Mouse (Mus musculus) thymus, postnatal 10 days (tissue): ENCODE measurements at regions not wholly inside any gene's neighbourhood (a gene's known extent, or its start where the extent isn't known, plus 50 kb on each side); places are given as distances from the start of the nearest gene placed in this dataset.

Experiments used
- DNase-seq, 2 experiments: peaks; one replicate each; pipeline ENCODE4 v3.0.0; 2021; ENCODE audit warnings: low spot score in 2 of 2

DNA sequence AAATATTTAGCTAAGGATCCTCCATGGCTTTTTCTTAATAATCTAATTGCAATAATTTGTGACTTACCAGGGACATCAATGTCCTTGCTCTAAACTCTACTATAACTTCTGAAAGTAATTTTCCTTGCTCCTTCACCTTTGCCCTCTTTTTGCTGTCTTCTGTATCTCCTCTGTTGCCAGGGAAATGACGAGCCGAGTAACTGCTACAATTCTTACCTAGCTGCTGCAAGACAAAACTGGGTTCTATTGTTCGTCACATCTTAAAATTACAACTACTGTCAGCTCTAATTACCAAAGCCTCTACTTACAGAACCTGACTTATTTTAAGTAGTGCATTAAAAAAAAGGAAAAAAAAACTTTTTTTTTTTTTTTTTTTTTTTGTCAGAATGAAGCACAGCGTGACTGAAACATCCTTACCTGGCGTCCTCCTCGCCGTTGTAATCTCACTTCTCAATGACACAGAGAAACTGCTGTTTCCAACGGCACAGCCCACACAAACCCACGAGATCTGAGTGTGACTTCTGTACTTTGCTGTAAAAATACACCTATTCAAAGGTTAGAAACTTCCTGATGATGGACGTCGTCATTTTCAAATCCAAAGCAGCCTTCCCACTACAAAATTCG lies 389.4 kb downstream of the Plk2 start:
- no peak for DNase-seq

DNA sequence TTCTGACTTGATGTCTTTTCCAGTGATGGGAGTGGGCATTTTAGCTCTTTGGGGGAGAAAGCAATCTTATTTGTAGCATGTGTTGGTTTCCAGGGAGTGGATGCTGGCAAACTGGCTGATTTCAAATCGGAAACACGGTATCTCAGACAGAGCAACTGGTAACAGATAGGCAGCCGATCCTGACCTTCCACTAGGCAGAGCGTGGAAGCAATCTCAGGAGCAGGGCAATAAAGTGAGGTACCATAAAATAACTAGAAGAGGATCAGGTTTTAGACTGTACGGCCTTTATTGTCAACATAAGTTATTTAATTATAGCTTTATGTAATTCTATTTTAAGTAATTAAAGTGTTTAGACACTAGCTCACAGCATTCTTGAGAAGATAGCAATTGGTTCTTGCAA lies 390.0 kb downstream of the Plk2 start:
- no peak for DNase-seq

GRCm38 (mm10) chr13:110798313-110798712 lies 403.5 kb downstream of the Plk2 start:
- no peak for DNase-seq

DNA sequence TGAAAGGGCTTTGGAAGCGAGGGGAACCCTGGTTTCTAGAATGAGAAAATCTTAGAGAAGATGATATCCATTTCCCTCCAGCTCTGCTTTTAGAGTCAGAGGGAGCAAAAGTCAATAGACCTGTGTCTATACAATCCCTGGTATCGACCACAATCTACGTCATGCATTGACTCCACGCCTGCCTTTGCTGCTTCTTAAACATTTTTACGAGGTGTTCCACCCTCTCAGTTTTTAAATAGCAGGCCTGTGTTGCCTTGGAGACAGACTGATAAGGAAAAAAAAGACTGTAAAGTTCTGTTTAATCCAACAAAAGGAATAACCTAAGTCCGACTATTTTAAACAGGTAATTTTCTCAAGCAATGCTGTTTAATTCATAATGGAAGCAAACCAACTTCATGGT lies 408.0 kb downstream of the Plk2 start:
- no peak for DNase-seq

GRCm38 (mm10) chr13:110812401-110812800 lies 417.6 kb downstream of the Plk2 start:
- DNase-seq, result no peak

GRCm38 (mm10) chr13:110814066-110814465 lies 419.2 kb downstream of the Plk2 start:
- DNase-seq, result no peak

- no peak for DNase-seq
These were observed 424.5 kb downstream of the Plk2 start for GRCm38 (mm10) chr13:110819301-110819862.

DNA sequence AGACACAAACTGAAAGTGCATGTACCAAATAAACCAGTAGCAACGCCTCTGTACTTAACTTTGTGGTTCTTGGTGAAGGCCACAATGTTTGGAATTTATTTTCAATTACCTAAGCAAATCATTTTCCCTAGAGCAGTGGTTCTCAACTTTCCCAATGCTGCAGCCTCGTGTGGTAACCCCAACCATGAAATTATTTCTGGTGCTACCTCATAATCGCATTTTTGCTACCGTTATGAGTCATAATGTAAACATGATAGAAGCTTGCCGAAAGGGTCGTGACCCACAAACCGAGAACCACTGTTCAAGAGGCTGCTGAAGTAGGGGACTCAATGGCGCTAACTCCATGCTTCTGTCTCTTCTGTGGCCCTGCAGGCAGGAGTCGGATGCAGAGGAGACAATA lies 429.9 kb upstream of the Actbl2 start:
- DNase-seq, result no peak

- no peak for DNase-seq
These were observed 422.4 kb upstream of the Actbl2 start for GRCm38 (mm10) chr13:110832442-110832841.

GRCm38 (mm10) chr13:110836936-110837335 lies 417.9 kb upstream of the Actbl2 start:
- DNase-seq, result no peak

DNA sequence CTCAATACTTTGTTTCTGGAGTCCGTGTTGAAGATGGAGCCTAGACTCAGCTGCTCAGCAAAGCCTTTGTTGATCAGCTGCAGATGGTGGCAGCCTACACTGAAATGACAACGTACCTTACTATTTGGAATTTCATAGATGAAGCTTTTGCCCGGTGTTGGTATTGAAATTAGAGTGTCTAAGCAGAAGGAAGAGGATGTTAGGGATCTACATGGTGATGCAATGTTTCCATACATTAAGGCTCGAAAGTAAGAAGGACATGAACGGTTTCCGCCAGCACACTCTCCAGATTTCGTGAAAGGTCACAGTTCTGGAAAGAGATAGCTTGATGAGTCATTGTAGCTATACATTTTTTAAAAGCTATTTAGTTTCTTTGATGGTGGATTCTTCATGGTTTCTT lies 412.9 kb upstream of the Actbl2 start:
- no peak for DNase-seq

DNA sequence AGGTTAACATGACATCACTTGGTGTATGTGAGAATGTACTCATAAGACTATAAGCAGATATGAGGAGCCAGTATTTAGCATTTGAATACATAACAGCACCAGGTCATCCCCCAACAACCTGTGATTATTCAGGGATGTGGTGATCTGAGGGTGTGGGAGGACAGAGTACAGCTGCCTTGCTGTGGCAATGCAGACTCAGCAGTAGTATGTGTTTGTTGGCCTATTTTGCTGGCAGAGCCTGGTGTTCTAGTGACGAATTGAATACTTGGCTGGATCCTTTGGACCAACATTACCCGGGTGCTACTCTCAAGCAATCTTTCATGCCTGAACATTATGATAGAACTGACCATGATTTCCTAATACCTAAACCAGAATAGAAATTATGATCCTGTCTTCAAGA lies 409.1 kb upstream of the Actbl2 start:
- no peak for DNase-seq

DNA sequence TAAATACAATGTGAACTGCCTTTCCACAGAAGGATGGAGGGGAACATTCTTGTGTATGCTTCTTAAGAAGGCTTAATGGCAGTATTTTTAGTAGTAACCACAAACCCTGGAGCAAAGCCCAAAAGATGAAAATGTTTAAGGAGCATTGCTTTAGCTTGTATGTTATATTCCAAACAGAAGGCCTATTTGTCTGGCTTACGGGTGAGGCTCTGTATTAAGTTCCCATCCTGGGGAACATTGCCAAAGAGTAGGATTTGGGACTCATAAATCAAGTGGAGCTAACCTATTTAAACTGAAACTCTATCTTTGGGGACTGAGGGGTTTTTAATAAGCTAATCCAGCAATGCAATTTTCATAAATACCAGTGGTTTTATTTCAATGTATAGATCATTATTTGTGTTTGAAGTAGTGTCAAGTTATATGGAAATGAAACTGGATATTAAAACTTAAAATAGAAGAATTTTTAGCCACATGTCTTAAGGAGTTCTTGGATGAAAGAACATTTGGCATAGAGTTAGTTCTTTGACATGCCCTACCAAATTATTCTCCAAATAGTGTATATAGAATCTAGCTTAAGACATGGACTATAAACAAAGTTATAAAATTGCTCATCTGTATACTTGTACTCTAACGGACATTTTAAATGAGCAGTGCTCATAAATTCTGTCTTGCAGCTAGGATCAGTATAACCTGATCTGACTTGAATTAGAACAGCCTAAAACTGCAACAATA lies 401.7 kb upstream of the Actbl2 start:
- no peak for DNase-seq

GRCm38 (mm10) chr13:110854213-110854612 lies 400.6 kb upstream of the Actbl2 start:
- DNase-seq, result no peak

DNA sequence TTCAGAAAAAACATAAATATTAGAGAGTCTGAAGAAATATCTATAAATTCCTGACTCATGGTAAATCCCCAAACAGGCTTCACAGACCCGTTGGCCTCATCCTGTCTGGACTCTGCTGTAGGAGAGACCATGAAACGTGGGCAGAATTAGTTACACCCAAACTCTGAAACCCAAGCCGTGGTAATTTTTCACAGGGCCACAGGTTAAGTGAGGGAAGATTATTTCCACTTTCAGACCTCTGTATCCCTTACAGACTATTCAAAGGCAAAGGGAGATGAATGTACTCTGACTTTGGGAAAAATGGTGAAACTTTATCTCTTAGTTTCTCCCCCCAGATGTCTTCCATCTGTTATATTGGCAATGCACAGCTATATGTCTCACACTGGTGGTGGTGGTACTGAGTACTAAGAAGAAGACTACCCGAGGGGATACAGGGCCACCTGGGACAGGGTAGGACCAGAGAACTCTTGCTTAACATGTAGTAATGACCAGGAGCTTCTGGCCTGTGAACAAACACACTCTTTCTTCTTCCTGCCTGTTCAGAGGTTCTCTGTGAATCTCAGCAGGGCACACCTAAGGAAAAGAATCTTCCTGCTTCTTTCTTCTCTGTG lies 388.8 kb upstream of the Actbl2 start:
- no peak for DNase-seq

- no peak for DNase-seq
These were observed 388.1 kb upstream of the Actbl2 start for GRCm38 (mm10) chr13:110866713-110867112.

DNA sequence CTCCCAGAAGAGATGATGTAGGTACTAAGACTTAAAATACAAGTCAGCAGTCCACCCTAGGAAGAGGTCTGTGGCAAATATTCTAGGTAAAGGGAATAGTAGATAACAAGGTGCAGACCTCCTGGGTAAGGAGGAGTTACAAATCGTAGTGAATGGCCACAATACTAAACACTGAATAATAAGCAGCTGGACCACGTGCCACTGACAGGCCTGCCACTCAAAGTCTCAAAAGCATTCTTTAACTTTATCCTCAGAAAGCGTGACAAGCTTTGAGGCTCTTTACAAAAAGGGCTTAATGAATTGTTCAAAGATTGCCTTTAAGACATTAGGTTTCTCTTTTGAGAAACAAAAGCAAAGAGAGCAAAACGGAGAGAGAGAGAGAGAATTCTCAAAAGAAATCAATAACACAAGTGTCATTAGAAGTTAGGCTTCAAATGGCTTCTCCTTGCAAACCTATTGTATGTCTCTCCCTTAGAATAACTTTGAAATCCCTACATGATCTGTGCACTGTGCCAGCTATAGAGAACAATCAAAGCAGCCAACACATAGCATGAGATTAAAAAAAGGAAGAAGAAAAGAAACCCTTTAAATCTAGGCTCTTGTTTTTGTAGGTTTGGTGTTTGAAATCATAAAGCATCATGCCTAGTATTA lies 383.6 kb upstream of the Actbl2 start:
- no peak for DNase-seq

GRCm38 (mm10) chr13:110871776-110872135 lies 383.1 kb upstream of the Actbl2 start:
- DNase-seq, result no peak

DNA sequence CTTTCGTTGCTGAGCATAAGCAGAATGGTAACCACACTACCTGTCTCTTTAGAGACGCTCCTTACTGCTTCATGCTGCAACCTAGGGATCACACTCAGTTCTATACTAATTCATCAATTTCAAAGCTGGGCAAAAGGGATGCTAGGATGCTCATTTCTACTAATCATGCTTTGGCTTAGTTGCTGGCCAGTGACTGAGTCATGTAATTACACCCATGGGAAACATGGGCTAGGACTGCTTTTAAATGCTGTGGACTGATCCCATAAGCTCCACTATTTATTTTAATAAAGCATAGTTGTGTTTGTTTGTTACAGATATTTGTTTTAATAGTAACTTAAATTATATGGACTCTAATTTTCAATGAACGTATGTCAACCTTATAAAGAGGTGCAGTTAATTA lies 373.2 kb upstream of the Actbl2 start:
- no peak for DNase-seq

DNA sequence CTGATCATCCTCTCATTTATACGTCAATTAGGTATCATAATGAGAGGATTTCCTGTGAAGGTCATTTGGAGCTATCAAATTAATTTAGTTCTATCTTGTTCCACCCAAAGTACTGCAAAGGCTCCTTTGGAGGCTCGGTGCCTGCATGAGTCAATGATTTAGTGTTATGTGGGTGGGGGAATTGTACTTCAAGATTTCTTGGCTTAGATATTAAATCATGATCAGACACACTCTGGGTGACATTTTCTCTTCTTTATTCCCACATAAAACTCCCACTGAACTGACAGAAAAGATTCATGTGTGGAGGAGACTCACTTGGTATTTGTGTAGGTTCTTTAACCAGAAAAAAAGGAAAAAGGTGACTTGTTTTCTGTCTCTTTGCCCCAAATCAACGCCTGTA lies 372.6 kb upstream of the Actbl2 start:
- no peak for DNase-seq

- no peak for DNase-seq
These were observed 372.1 kb upstream of the Actbl2 start for GRCm38 (mm10) chr13:110882661-110883172.

DNA sequence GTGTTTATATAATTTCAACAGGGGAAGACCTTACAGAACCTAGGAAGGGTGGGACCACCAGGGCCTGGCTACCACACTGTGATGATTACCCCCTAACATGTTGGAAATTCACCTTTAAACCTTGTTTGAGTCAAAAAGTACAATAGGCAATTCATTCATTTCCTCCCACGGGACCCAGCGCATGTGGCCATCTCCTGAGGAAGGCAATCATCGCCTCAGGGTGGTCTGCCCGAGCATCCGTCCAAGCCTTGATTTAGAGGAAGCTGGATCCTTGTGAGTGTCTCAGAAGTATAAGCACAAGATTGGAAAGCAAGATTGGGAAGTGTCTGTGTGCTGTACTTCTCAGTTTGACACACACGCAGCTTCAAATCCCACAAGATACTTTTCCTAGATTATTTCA lies 360.9 kb upstream of the Actbl2 start:
- DNase-seq, result no peak
